Mouse (Mus musculus) cerebellum, postnatal 10 days (tissue): ENCODE data around the gene AY074887.
"Not testable (repeated sequence)": the region's sequence is repeated elsewhere in the genome, so short reads cannot be mapped to it uniquely, and the experiment has no call there.

Source experiments
- DNase-seq, 2 experiments: peaks; one replicate each; pipeline ENCODE4 v3.0.0; 2021; ENCODE audit warnings: mixed read lengths in 2 of 2

The AY074887 gene

GRCm38 (mm10) chr9:54950575-54951321 lies at the start of gene AY074887, which contains the start of gene Psma4:
Gene AY074887, minus strand, starts transcription at chr9:54950998.
Gene Psma4, plus strand, starts transcription at chr9:54950790.
- DNase-seq: peak; percentile 97 to 98

GRCm38 (mm10) chr9:54995645-54996044 lies 44.8 kb upstream of the AY074887 start:
- DNase-seq: no peak

- no peak for DNase-seq
These were observed 43.6 kb upstream of the AY074887 start for GRCm38 (mm10) chr9:54994381-54994780.

- no peak for DNase-seq
These were observed 39.6 kb upstream of the AY074887 start for GRCm38 (mm10) chr9:54990362-54990761.

- no peak for DNase-seq
These were observed 31.6 kb upstream of the AY074887 start for GRCm38 (mm10) chr9:54982401-54982800.

- peak; percentile 67 to 75 for DNase-seq
These were observed 30.7 kb upstream of the AY074887 start for GRCm38 (mm10) chr9:54981291-54982191.

GRCm38 (mm10) chr9:54980674-54981073 lies 29.9 kb upstream of the AY074887 start, which contains the start of gene Chrna5:
Gene Chrna5, plus strand, starts transcription at chr9:54980880.
- DNase-seq: peak; percentile 10 to 20

- no peak for DNase-seq
These were observed 19.3 kb upstream of the AY074887 start for GRCm38 (mm10) chr9:54969972-54970637.

GRCm38 (mm10) chr9:54963669-54964068 lies 12.9 kb upstream of the AY074887 start:
- no peak for DNase-seq

- DNase-seq: no peak
These were observed 10.3 kb upstream of the AY074887 start for GRCm38 (mm10) chr9:54961059-54961458.

GRCm38 (mm10) chr9:54950162-54950561 lies 636 bp downstream of the AY074887 start:
- not testable (repeated sequence) for DNase-seq

- DNase-seq: no peak
These were observed 1.3 kb downstream of the AY074887 start for GRCm38 (mm10) chr9:54949465-54949864.

- DNase-seq: no peak
These were observed 4.5 kb downstream of the AY074887 start for GRCm38 (mm10) chr9:54946256-54946655.

- DNase-seq: no peak
These were observed 6.3 kb downstream of the AY074887 start for GRCm38 (mm10) chr9:54944467-54944866.

- no peak for DNase-seq
These were observed 8.7 kb downstream of the AY074887 start for GRCm38 (mm10) chr9:54942071-54942470.

- DNase-seq: no peak
These were observed 18.4 kb downstream of the AY074887 start for GRCm38 (mm10) chr9:54932379-54932778.

- DNase-seq: no peak
These were observed 19.0 kb downstream of the AY074887 start for GRCm38 (mm10) chr9:54931765-54932164.

GRCm38 (mm10) chr9:54930741-54931140 lies 20.1 kb downstream of the AY074887 start:
- no peak for DNase-seq

- DNase-seq: no peak
These were observed 30.9 kb downstream of the AY074887 start for GRCm38 (mm10) chr9:54919946-54920345.

GRCm38 (mm10) chr9:54918781-54919180 lies 32.0 kb downstream of the AY074887 start:
- no peak for DNase-seq

GRCm38 (mm10) chr9:54918191-54918590 lies 32.6 kb downstream of the AY074887 start:
- DNase-seq: no peak

- peak; percentile 95 to 96 for DNase-seq
These were observed 33.7 kb downstream of the AY074887 start, which contains the start of gene Hykk for GRCm38 (mm10) chr9:54917010-54917677. Gene Hykk, plus strand, starts transcription at chr9:54917283.
